Mouse (Mus musculus) cerebellum, postnatal 14 days (tissue): ENCODE measurements around the gene Wdr19.

Experiments used
- DNase-seq, 2 experiments: peaks; one replicate each; pipeline ENCODE4 v3.0.0; 2021; ENCODE audit warnings: mixed read lengths in 2 of 2

The Wdr19 gene

GRCm38 (mm10) chr5:65199346-65200128 is at the start of gene Wdr19:
Gene Wdr19 (plus strand): TSS chr5:65199696.
- peak; percentile 97 to 98 for DNase-seq

- DNase-seq: no peak
Measured at GRCm38 (mm10) chr5:65149706-65150105, 49.8 kb upstream of the Wdr19 start.

GRCm38 (mm10) chr5:65150376-65150955 is 49.0 kb upstream of the Wdr19 start:
- DNase-seq: no peak

- no peak for DNase-seq
Measured at GRCm38 (mm10) chr5:65151276-65151675, 48.2 kb upstream of the Wdr19 start.

- DNase-seq: no peak
Measured at GRCm38 (mm10) chr5:65151767-65152166, 47.7 kb upstream of the Wdr19 start.

GRCm38 (mm10) chr5:65154287-65154686 is 45.2 kb upstream of the Wdr19 start:
- DNase-seq: no peak

GRCm38 (mm10) chr5:65156853-65157252 is 42.6 kb upstream of the Wdr19 start:
- peak; percentile 32 to 61 for DNase-seq

GRCm38 (mm10) chr5:65157412-65158381 is 41.8 kb upstream of the Wdr19 start:
- no peak for DNase-seq

GRCm38 (mm10) chr5:65158696-65159305 is 40.7 kb upstream of the Wdr19 start:
- no peak for DNase-seq

- no peak for DNase-seq
Measured at GRCm38 (mm10) chr5:65163001-65163400, 36.5 kb upstream of the Wdr19 start.

GRCm38 (mm10) chr5:65163489-65164092 is 35.9 kb upstream of the Wdr19 start:
- no peak for DNase-seq

GRCm38 (mm10) chr5:65170206-65170605 is 29.3 kb upstream of the Wdr19 start:
- DNase-seq: no peak

GRCm38 (mm10) chr5:65175035-65175917 is 24.2 kb upstream of the Wdr19 start:
- peak; percentile 71 to 72 for DNase-seq

GRCm38 (mm10) chr5:65175918-65176484 is 23.5 kb upstream of the Wdr19 start:
- DNase-seq: peak in 1 of 2 experiments; percentile 17

- peak; percentile 69 to 73 for DNase-seq
Measured at GRCm38 (mm10) chr5:65177026-65177514, 22.4 kb upstream of the Wdr19 start.

- no peak for DNase-seq
Measured at GRCm38 (mm10) chr5:65178477-65178876, 21.0 kb upstream of the Wdr19 start.

GRCm38 (mm10) chr5:65181160-65181793 is 18.2 kb upstream of the Wdr19 start:
- DNase-seq: peak; percentile 48 to 59

GRCm38 (mm10) chr5:65181794-65182169 is 17.7 kb upstream of the Wdr19 start:
- peak in 1 of 2 experiments; percentile 48 for DNase-seq

GRCm38 (mm10) chr5:65182268-65182667 is 17.2 kb upstream of the Wdr19 start:
- no peak for DNase-seq

- no peak for DNase-seq
Measured at GRCm38 (mm10) chr5:65191601-65192000, 7.9 kb upstream of the Wdr19 start.
